Mouse (Mus musculus): ENCODE results near the gene Pmm1.

GRCm38 (mm10) chr15:81955414-81955813 is 5.3 kb downstream of the Pmm1 start:
- TF ChIP-seq POLR2A (IDR thresholded peaks at IDR 0.05; ENCODE audit: insufficient read depth, low read depth, low read length) = no peak
- no peak for TF ChIP-seq CTCF (IDR thresholded peaks at IDR 0.05)
